Mouse (Mus musculus) thymus, adult 2 months (tissue): ENCODE results near the gene L2hgdh.

Experiments
- CTCF ChIP-seq: fragments of 200-500 bp; IDR thresholded peaks from 2 replicates; pipeline ENCODE4 v1.5.1; 2012; ENCODE audit warnings: mild to moderate bottlenecking, control low read depth, low read length, moderate library complexity, borderline replicate concordance; ENCODE audit not compliant: control insufficient read depth, poor library complexity, insufficient read depth; ENCODE audit errors: extremely low read depth
- POLR2A ChIP-seq: fragments of 200-500 bp; IDR thresholded peaks from 2 replicates; pipeline ENCODE4 v1.6.1; 2012; ENCODE audit warnings: mild to moderate bottlenecking, low read length, control low read depth, moderate library complexity; ENCODE audit not compliant: control insufficient read depth, poor library complexity, insufficient read depth; ENCODE audit errors: extremely low read depth

- TF ChIP-seq POLR2A (no peak), CTCF (no peak)
Measured at GRCm38 (mm10) chr12:69683537-69683936, 41.1 kb downstream of the L2hgdh start.
